Mouse (Mus musculus) activated CD4-positive, CD25-positive, alpha-beta regulatory T cell, adult 9 weeks (primary cell): Measurements from ENCODE around the gene Ggcx. TPM values are rescaled to one million over a fixed set of nuclear protein-coding genes. Genes with fewer than 3 reads are reported as not detected.

ENCODE experiments used
- polyA plus RNA-seq: library from polyadenylated mRNA; unstranded; fragments of 100-300 nt; shearing (Covaris generic); gene quantifications from one replicate; pipeline ENCODE4 v1.2.1, GENCODE M21; 2017

Ggcx gene
- 10.9 TPM for polyA plus RNA-seq

GRCm38 (mm10) chr6:72414076-72414756, at the start of gene Ggcx:
TSS of gene Ggcx (plus strand) at chr6:72414308.

GRCm38 (mm10) chr6:72366844-72367443, 47.2 kb upstream of the Ggcx start, which contains the start of gene Rnf181:
TSS of gene Rnf181 (minus strand) at chr6:72366956.

DNA sequence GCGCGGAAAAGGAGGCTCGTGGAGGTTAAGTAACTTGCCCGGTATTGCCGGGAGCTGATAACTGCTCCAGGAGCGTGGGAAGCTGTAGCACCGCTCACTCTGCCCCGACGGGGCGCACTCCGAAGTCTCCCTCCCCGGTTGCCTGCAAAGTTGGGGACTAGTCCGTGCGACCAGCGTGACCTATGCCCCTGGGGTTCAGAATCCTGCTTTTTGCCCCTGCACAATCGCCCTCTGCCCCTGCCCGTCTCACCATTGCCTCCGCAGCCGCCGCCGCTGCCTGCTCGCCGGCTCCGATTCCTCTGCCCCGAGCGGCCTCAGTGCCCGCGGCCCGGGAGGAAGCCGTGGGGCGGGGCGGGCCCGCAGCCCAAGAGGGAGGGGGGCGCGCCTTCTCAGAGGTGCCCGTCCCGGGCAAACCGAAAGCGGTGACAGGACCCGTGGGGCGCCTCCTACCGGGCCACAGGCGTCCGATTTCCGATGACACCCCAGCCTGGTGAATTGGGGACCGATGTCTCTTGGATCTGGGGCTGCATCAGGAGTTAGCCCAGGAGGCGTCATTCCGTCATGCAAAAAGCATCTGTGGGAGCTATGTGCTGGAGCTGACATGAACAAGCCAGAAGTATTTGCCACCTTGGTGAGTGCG, 33.9 kb upstream of the Ggcx start, which contains the start of gene Vamp5:
Gene Vamp5, minus strand, starts transcription at position 338 of the 640 bp plus-strand sequence.

GRCm38 (mm10) chr6:72389941-72390771, 24.0 kb upstream of the Ggcx start, which contains the start of gene Vamp8:
TSS of gene Vamp8 (minus strand) at chr6:72390703.

DNA sequence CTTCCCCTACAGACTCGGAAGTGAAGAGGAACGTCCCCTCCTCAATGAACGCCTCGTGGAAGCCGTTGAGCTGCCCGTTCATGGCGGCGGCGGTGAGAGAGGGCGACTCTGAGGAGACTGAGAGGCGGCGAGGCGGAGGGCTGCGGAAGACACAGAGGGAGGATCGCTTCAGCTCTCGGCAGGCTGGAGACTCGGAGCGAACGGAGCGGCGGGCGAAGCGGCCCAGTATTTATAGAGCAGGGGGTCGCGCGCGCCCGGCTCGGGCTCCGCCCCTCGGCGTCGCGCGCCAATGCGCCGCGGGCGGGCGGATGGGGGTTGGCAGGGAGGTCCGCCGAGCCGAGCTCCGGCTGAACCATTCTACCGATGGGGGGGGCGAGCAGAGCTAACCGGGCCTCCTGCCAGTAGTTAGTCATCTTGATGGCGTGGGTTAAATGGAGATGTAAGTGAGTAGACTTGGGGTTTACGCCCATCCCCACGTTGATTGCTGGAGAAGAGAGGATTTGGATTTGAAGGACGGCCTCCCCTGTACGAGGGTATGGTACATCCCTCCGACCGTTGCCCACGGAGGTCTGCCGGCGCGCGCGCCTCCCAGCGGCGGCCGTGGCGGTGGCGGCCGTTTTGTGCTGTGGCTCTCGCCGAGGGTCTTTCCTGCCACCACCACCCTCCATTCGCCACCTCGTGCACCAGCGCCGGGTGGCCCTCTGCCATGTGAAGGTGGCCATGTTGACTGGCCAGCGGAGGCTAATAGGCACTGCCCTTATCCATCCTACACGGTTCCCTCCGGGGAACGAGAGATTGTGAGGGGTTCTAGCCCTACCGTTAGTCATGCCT, 25.5 kb downstream of the Ggcx start, which contains the start of gene Mat2a:
Gene Mat2a, minus strand, starts transcription at position 204 of the 831 bp plus-strand sequence.

Other genes starting within 250 kb of the Ggcx start
- gene Atoh8, start 178.7 kb upstream of the Ggcx start, polyA plus RNA-seq: not detected
- gene Sftpb, start 109.7 kb upstream of the Ggcx start, polyA plus RNA-seq: not detected
- gene Usp39, start 69.1 kb upstream of the Ggcx start, polyA plus RNA-seq: 21.7 TPM
- 41.5 TPM for gene 0610030E20Rik, start 67.0 kb upstream of the Ggcx start, polyA plus RNA-seq
- gene Tmem150a, start 58.9 kb upstream of the Ggcx start, polyA plus RNA-seq: 0.37 TPM
- 148 TPM for gene Rnf181, start 47.4 kb upstream of the Ggcx start, polyA plus RNA-seq
- gene Vamp5, start 33.8 kb upstream of the Ggcx start, polyA plus RNA-seq: 61.5 TPM
- gene Vamp8, start 23.6 kb upstream of the Ggcx start, polyA plus RNA-seq: 299 TPM
- 388 TPM for gene Mat2a, start 25.2 kb downstream of the Ggcx start, polyA plus RNA-seq
- gene Sh2d6, start 107.4 kb downstream of the Ggcx start, polyA plus RNA-seq: not detected
- gene Capg, start 130.1 kb downstream of the Ggcx start, polyA plus RNA-seq: 690 TPM
- gene Elmod3, start 184.1 kb downstream of the Ggcx start, polyA plus RNA-seq: 21.5 TPM
- 4.9 TPM for gene Retsat, start 184.2 kb downstream of the Ggcx start, polyA plus RNA-seq
- 133 TPM for gene Tgoln1, start 202.7 kb downstream of the Ggcx start, polyA plus RNA-seq